Mouse (Mus musculus) naive thymus-derived CD4-positive, alpha-beta T cell, adult 5 months (primary cell): ENCODE data around the gene Cox5a. TPM values are rescaled to one million over a fixed set of nuclear protein-coding genes. Genes with fewer than 3 reads are reported as not detected.

Experiments
- polyA plus RNA-seq: library from polyadenylated mRNA; unstranded; fragments of 100-300 nt; shearing (Covaris generic); gene quantifications from one replicate; pipeline ENCODE4 v1.2.1, GENCODE M21; 2017

Gene Cox5a
- polyA plus RNA-seq = 213 TPM

DNA sequence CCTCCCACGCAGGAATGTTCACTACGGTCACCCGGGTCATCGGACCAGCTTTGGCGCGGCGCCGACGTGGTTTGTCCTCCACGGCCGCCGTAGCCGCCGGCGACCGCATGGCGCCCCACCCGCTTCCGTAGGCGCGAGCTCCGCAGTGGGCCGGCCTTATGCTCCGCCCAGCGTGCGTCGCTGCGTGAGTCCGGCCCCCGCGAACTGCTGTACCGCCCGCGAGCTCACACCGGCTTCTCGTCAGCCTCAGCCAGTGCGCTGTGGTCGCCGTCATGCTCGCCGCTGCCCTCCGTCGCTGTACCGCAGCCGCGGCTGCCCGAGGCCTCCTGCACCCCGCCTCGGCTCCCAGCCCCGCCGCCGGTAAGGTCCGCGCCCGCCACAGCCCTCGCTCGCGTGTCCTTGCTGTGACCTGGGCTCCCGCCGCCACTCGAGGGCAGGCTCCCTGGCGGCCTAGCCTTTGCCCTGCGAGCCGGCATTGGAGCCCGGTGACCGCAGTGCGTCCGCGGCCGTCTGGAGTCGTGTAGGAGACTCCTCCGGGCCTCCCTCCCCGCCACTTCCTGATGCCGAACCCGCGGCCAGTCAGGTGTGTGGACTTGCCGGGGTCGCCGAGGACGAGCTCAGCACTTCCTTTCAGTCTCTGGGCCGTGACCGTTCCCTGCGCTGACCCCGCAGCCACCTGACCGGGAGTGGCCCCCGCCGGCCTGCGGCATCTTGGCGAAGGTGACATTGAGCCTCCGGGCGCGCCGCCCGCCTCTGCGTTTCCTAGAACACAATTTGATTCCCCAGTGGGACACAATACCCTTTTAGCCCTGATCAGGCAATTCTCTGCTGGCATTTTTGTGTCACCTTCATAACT is at the start of gene Cox5a:
Cox5a (plus strand) TSS at position 219 of the 856 bp plus-strand sequence.

DNA sequence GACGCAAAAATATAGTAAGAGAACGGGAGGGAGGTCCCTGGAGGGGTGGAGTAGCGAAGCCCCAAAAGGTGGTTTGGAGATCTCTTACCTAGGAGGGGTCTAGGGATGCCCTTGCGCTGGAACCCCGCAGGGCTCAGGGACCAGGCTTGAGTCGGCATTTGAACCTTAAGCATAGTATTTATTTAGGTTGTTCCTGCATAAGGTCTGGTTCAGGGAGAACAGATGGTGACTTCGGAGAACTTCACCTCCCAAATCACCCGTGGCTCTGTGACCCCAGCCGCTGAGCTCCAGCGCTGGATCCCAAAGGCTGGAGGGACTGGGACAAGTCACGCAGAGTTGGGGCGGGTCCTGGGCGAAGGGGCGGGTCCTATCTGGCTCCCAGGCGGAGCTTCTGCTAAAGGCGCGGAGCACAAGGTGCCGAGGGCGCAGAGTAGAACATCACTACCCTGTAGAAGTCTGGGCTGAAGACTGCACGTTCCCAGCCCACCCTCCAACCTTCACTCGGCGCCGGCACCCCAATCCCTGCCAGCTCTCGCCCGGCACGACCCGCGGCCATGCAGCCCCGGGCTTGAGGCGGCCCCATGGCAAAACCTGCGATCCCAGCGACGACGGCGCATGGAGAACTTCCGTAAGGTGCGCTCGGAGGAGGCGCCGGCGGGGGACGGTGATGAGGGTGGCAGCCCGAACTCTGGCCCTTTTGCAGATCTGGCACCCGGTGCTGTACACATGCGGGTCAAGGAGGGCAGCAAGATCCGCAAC is 17.3 kb upstream of the Cox5a start, which contains the start of gene Rpp25:
Rpp25 (plus strand) TSS at position 405 of the 759 bp plus-strand sequence.

DNA sequence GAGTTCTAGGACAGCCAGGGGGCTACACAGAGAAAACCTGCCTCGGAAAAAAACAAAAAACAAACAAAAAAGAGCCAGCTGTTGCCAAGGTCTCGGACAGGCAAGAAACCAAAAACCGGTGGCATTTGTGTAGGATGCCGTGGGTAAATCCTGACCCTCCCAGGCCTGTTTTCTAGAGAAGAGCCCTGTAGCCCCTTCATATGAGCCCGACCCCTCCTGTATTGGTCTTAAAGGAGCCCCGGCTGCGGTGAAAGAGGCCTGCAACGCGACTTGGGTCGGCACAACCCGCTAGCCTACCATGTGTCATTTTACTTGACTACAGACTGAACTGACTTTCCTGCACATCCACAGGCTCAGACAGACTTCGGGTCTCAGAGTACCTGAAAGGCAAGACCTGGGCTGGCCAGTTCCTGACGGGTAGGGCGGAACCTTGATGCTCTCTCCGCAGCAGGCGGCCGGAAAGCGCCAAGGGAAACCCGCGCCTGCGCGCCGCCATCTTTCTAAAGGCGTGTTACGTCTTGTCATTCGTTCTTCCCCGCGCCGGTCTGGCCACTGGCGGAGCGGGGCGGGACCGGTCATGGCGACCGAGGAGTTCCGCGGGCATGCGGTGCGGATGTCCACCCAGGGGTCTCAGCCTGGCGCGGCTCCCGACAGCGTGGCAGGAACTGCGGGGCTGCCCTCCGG is 16.1 kb downstream of the Cox5a start, which contains the start of gene Fam219b:
Fam219b (plus strand) TSS at position 485 of the 684 bp plus-strand sequence.

DNA sequence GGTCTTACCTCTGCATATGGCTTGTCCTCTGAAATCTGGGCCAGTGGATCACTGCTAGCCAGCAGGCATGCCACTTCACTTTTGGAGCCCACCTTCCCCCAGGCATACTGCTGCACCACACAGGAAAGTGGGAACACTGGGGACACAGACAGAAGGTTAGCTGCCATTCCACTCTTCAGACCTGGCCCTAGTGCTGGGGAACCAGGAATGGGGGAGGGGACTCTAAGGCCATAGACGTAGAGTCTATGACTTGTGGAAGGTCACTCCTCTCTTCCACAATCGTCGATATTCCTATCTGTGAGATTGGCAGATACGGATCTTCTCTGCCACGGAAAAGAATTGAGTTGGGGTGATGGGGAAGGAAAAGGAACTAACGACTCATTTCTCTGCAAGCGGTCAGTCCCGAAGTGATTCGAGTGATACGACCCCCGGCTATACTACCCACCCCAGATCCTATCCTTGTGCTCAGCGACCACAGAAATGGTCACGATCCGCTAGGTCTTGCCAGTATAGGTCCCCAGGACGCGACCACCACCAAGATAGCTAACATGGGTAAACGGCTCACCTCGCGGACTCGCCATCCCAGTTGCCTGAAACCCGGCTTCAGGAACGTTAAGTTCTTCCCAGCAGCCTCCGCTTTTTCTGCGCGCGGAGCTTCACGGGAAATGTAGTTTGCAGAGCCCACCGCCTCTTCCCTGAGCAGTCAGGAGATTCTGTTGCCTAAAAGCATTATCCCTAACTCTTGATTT is 31.2 kb downstream of the Cox5a start, which contains the start of gene Mpi:
Mpi (minus strand) TSS at position 625 of the 749 bp plus-strand sequence.

DNA sequence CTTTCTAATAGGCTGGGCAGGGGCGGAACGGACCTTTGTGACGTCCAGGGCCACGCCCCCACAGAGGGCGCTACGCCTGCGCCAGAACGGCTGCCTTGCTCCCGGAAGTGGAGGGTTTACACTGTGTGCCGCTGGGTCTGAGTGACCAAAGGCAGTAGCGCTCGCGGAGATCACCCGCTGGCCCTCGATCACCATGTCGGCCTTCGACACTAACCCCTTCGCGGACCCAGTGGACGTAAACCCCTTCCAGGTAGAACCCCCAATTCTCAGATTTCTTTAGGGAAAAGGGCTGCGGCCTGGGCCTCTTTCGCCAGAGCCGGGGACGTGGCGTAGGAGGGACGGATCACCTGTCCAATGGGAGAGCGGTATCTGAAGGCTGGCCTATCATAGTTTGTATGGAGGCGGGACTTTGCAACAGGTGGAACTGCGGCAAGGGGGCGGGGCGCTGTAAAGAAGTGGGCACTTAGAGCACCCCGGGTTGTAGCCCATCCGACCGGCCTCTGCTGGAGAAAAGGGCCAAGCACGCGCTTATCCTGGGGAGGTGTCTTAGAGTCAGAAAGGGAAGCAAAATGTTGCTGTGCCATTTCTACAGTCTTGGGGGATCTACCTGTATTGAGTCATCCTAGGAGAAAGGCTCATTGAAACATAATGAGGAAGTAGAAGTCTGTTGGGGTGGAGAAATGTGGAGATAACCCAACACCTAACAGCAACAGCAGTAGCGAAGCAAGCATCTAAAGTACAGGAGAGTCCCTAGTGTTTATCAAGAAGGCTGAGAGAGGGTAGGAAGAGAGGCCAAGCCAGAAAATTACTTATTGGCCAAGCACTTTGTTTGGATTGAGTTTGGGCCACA is 40.0 kb downstream of the Cox5a start, which contains the start of gene Scamp2:
Scamp2 (plus strand) TSS at position 83 of the 850 bp plus-strand sequence.

Other genes with a start within 250 kb of the Cox5a start
- gene Ppcdc, start 81.2 kb upstream of the Cox5a start, polyA plus RNA-seq = 155 TPM
- 0.10 TPM for gene Scamp5, start 53.2 kb upstream of the Cox5a start, polyA plus RNA-seq
- not detected for gene Rpp25, start 17.2 kb upstream of the Cox5a start, polyA plus RNA-seq
- 15.4 TPM for gene Fam219b, start 16.3 kb downstream of the Cox5a start, polyA plus RNA-seq
- gene Mpi, start 31.5 kb downstream of the Cox5a start, polyA plus RNA-seq = 11.9 TPM
- 71.5 TPM for gene Scamp2, start 39.7 kb downstream of the Cox5a start, polyA plus RNA-seq
- gene Ulk3, start 68.2 kb downstream of the Cox5a start, polyA plus RNA-seq = 69.7 TPM
- gene Cplx3, start 85.0 kb downstream of the Cox5a start, polyA plus RNA-seq = not detected
- not detected for gene Lman1l, start 99.5 kb downstream of the Cox5a start, polyA plus RNA-seq
- 85.6 TPM for gene Csk, start 132.4 kb downstream of the Cox5a start, polyA plus RNA-seq
- not detected for gene Cyp1a2, start 162.4 kb downstream of the Cox5a start, polyA plus RNA-seq
- gene Cyp1a1, start 166.7 kb downstream of the Cox5a start, polyA plus RNA-seq = not detected
- 34.0 TPM for gene Edc3, start 187.3 kb downstream of the Cox5a start, polyA plus RNA-seq
- gene Clk3, start 244.6 kb downstream of the Cox5a start, polyA plus RNA-seq = 255 TPM